Mouse (Mus musculus): Measurements from ENCODE around the gene Gm43738. TPM values are rescaled to one million over a fixed set of nuclear protein-coding genes. Genes with fewer than 3 reads are reported as not detected.

The Gm43738 gene
- polyA plus RNA-seq, 1 experiment from 2014 or later: not detected

DNA sequence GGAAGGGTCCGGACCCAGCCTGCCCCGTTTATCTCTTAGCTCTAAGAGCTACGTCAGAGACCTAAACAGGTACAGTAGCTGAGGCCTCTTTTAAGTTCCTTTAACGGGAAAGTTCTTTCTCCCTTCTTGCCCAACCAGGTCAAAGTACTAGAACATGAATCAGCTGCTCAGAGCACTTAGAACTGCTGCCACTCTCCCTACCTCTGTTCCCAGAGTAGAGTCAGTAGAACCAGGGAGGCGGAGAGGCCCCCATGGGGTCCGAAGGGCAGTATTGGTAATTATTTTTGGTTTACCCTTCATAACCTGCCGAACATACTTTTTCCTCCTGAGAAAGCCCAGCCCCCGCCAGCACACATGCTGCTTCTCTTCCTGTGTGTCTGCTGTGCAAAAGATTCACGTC, 23.5 kb downstream of the Gm43738 start:
- no peak overlapping the region for H3K4me3 ChIP-seq
- no peaks in the 10 kb centered on the region for H3K9me3 ChIP-seq (replicated peaks)
- H3K27me3 ChIP-seq (ENCODE audit: low read depth, poor library complexity, severe bottlenecking): no peaks in the 10 kb centered on the region
- WGBS: 93% methylated on average over 9 of the region's 9 CpGs
- H3K27ac ChIP-seq (replicated peaks): no peak overlapping the region
- no peak for DNase-seq (ENCODE audit: low spot score)
- H3K36me3 ChIP-seq: peaks cover 92% of the 10 kb centered on the region
- no peaks in the 10 kb centered on the region for H3K4me1 ChIP-seq

- Histone ChIP-seq H3K4me3 (no peak overlapping the region), H3K36me3 (peaks cover 98% of the 10 kb centered on the region), H3K27ac (replicated peaks) (no peak overlapping the region), H3K27me3 (ENCODE audit: low read depth, poor library complexity, severe bottlenecking) (no peaks in the 10 kb centered on the region), H3K4me1 (peaks cover 1% of the 10 kb centered on the region; the same call in 1 of the 2 replicates), H3K9me3 (replicated peaks) (no peaks in the 10 kb centered on the region)
- DNase-seq (ENCODE audit: low spot score): no peak
These were observed 33.6 kb downstream of the Gm43738 start for GRCm38 (mm10) chr3:89067265-89067664.

- Histone ChIP-seq H3K36me3 (peaks cover 94% of the 10 kb centered on the region), H3K27me3 (ENCODE audit: low read depth, poor library complexity, severe bottlenecking) (no peaks in the 10 kb centered on the region), H3K4me1 (peaks cover 11% of the 10 kb centered on the region), H3K4me3 (no peak overlapping the region), H3K9me3 (replicated peaks) (no peaks in the 10 kb centered on the region), H3K27ac (replicated peaks) (no peak overlapping the region)
- WGBS: 44% methylated on average over 3 of the region's 3 CpGs
- DNase-seq (ENCODE audit: low spot score): peak; percentile 61
These were observed 39.2 kb downstream of the Gm43738 start for GRCm38 (mm10) chr3:89061696-89062095.

DNA sequence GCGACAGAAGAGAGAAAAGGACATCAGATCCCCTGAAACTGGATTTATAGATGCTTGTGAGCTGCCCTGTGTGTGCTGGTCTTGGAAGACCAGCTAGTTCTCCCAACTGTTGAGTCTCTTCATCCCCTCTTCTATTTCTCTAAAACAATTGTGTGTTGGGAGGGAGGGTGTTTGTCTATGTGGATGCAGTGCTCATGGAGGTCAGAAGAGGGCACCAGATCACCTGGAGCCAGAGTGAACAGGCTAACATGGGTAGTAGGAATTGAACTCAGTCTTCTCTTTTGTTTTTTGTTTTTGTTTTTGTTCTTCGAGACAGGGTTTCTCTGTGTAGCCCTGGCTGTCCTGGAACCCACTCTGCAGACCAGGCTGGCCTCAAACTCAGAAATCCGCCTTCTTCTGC, 42.1 kb downstream of the Gm43738 start:
- H3K27ac ChIP-seq (replicated peaks): no peak overlapping the region
- 82% methylated on average over 3 of the region's 3 CpGs for WGBS
- H3K27me3 ChIP-seq (ENCODE audit: low read depth, poor library complexity, severe bottlenecking): no peaks in the 10 kb centered on the region
- H3K36me3 ChIP-seq: peaks cover 96% of the 10 kb centered on the region
- DNase-seq (ENCODE audit: low spot score): no peak
- H3K4me3 ChIP-seq: no peak overlapping the region
- H3K4me1 ChIP-seq: peaks cover 11% of the 10 kb centered on the region
- no peaks in the 10 kb centered on the region for H3K9me3 ChIP-seq (replicated peaks)

DNA sequence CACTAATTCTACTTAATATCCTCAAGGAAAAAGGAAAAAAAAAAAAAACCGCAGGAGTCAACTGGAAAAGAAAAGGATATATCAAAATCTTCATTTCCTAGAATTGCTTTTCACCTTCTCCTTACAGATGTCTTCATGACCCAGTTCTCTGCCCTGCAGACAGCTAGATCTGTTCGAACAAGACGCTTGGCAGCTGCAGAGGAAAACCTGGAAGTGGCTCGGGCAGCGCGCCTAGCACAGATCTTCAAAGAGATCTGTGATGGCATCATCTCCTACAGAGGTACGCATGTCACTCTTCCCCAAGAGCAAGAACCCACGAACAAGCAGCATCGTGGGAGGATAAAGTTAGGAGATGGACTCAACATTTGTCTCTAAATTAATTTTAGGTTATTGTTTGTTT, 42.5 kb downstream of the Gm43738 start:
- 93% methylated on average over 9 of the region's 9 CpGs for WGBS
- H3K36me3 ChIP-seq: peaks cover 96% of the 10 kb centered on the region
- DNase-seq (ENCODE audit: low spot score): no peak
- peaks cover 11% of the 10 kb centered on the region for H3K4me1 ChIP-seq
- no peak overlapping the region for H3K4me3 ChIP-seq
- no peak overlapping the region for H3K27ac ChIP-seq (replicated peaks)
- H3K27me3 ChIP-seq (ENCODE audit: low read depth, poor library complexity, severe bottlenecking): no peaks in the 10 kb centered on the region
- H3K9me3 ChIP-seq (replicated peaks): no peaks in the 10 kb centered on the region

- no peak overlapping the region for H3K4me3 ChIP-seq
- 95% methylated on average over 4 of the region's 4 CpGs for WGBS
- no peak overlapping the region for H3K27ac ChIP-seq (replicated peaks)
- H3K27me3 ChIP-seq (ENCODE audit: low read depth, poor library complexity, severe bottlenecking): no peaks in the 10 kb centered on the region
- H3K4me1 ChIP-seq: no peaks in the 10 kb centered on the region
- peaks cover 93% of the 10 kb centered on the region for H3K36me3 ChIP-seq
- no peak for DNase-seq (ENCODE audit: low spot score)
- no peaks in the 10 kb centered on the region for H3K9me3 ChIP-seq (replicated peaks)
These were observed 57.5 kb downstream of the Gm43738 start for GRCm38 (mm10) chr3:89043359-89043758.

Other genes starting within 250 kb of the Gm43738 start
- gene Msto1, start 187.1 kb downstream of the Gm43738 start, polyA plus RNA-seq (2016; fragmentation: Nextera tagmentation; extraction: Ambion mirVana): 68.9 and 70.8 TPM in 2 replicates
- gene Ash1l, start 150.5 kb downstream of the Gm43738 start, polyA plus RNA-seq (2016; fragmentation: Nextera tagmentation; extraction: Ambion mirVana): 13.4 and 14.3 TPM in 2 replicates
- gene Dap3, start 149.9 kb downstream of the Gm43738 start, polyA plus RNA-seq (2016; fragmentation: Nextera tagmentation; extraction: Ambion mirVana): 131 TPM in 2 replicates
- gene Rusc1, start 7.8 kb downstream of the Gm43738 start, polyA plus RNA-seq (2016; fragmentation: Nextera tagmentation; extraction: Ambion mirVana): 18.2 and 26.1 TPM in 2 replicates
- gene Fdps, start 860 bp upstream of the Gm43738 start, polyA plus RNA-seq (2016; fragmentation: Nextera tagmentation; extraction: Ambion mirVana): 366 and 381 TPM in 2 replicates
- 4.1 and 5.9 TPM in 2 replicates for gene Pklr, start 35.0 kb upstream of the Gm43738 start, polyA plus RNA-seq (2016; fragmentation: Nextera tagmentation; extraction: Ambion mirVana)
- gene Hcn3, start 59.1 kb upstream of the Gm43738 start, polyA plus RNA-seq (2016; fragmentation: Nextera tagmentation; extraction: Ambion mirVana): 6.3 and 10.6 TPM in 2 replicates
- gene Clk2, start 63.7 kb upstream of the Gm43738 start, polyA plus RNA-seq (2016; fragmentation: Nextera tagmentation; extraction: Ambion mirVana): 33.8 and 34.0 TPM in 2 replicates
- 99.2 and 104 TPM in 2 replicates for gene Scamp3, start 76.4 kb upstream of the Gm43738 start, polyA plus RNA-seq (2016; fragmentation: Nextera tagmentation; extraction: Ambion mirVana)
- 31.0 and 35.0 TPM in 2 replicates for gene Fam189b, start 82.0 kb upstream of the Gm43738 start, polyA plus RNA-seq (2016; fragmentation: Nextera tagmentation; extraction: Ambion mirVana)
- 37.1 and 41.5 TPM in 2 replicates for gene Gba, start 101.8 kb upstream of the Gm43738 start, polyA plus RNA-seq (2016; fragmentation: Nextera tagmentation; extraction: Ambion mirVana)
- gene Thbs3, start 114.1 kb upstream of the Gm43738 start, polyA plus RNA-seq (2016; fragmentation: Nextera tagmentation; extraction: Ambion mirVana): 82.2 and 108 TPM in 2 replicates
- 238 TPM in 2 replicates for gene Mtx1, start 126.0 kb upstream of the Gm43738 start, polyA plus RNA-seq (2016; fragmentation: Nextera tagmentation; extraction: Ambion mirVana)
- 1.8 and 3.4 TPM in 2 replicates for gene Muc1, start 128.0 kb upstream of the Gm43738 start, polyA plus RNA-seq (2016; fragmentation: Nextera tagmentation; extraction: Ambion mirVana)
- gene Krtcap2, start 144.9 kb upstream of the Gm43738 start, polyA plus RNA-seq (2016; fragmentation: Nextera tagmentation; extraction: Ambion mirVana): 268 and 282 TPM in 2 replicates
- 5.7 and 11.5 TPM in 2 replicates for gene Trim46, start 145.2 kb upstream of the Gm43738 start, polyA plus RNA-seq (2016; fragmentation: Nextera tagmentation; extraction: Ambion mirVana)
- 94.9 and 101 TPM in 2 replicates for gene Dpm3, start 158.3 kb upstream of the Gm43738 start, polyA plus RNA-seq (2016; fragmentation: Nextera tagmentation; extraction: Ambion mirVana)
- gene Slc50a1, start 169.5 kb upstream of the Gm43738 start, polyA plus RNA-seq (2016; fragmentation: Nextera tagmentation; extraction: Ambion mirVana): 29.8 and 34.3 TPM in 2 replicates
- gene Efna1, start 180.0 kb upstream of the Gm43738 start, polyA plus RNA-seq (2016; fragmentation: Nextera tagmentation; extraction: Ambion mirVana): 11.8 TPM in 2 replicates
- gene Efna3, start 221.9 kb upstream of the Gm43738 start, polyA plus RNA-seq (2016; fragmentation: Nextera tagmentation; extraction: Ambion mirVana): 3.9 and 7.0 TPM in 2 replicates
- 20.5 and 21.9 TPM in 2 replicates for gene Efna4, start 236.9 kb upstream of the Gm43738 start, polyA plus RNA-seq (2016; fragmentation: Nextera tagmentation; extraction: Ambion mirVana)
- gene Adam15, start 248.9 kb upstream of the Gm43738 start, polyA plus RNA-seq (2016; fragmentation: Nextera tagmentation; extraction: Ambion mirVana): 30.5 and 34.9 TPM in 2 replicates